Mouse (Mus musculus): ENCODE measurements around the gene Tgtp2. TPM values are rescaled to one million over a fixed set of nuclear protein-coding genes. Genes with fewer than 3 reads are reported as not detected.

Gene Tgtp2
- total RNA-seq (2017) = 190 and 320 TPM in 2 replicates

- peak; percentile 24; the same call in 1 of the 2 replicates for ATAC-seq (replicated peaks; ENCODE audit: low read depth, poor library complexity, severe bottlenecking)
These were observed at the start of gene Tgtp2 for GRCm38 (mm10) chr11:49063713-49064469. Gene Tgtp2 (minus strand): TSS chr11:49064206.

GRCm38 (mm10) chr11:49112624-49113219, 48.7 kb upstream of the Tgtp2 start:
- no peak for ATAC-seq (replicated peaks; ENCODE audit: low read depth, poor library complexity, severe bottlenecking)

- ATAC-seq (replicated peaks; ENCODE audit: low read depth, poor library complexity, severe bottlenecking) = no peak
These were observed 47.0 kb upstream of the Tgtp2 start for GRCm38 (mm10) chr11:49111000-49111399.

- peak; percentile 72 for ATAC-seq (replicated peaks; ENCODE audit: low read depth, poor library complexity, severe bottlenecking)
These were observed 44.8 kb upstream of the Tgtp2 start for GRCm38 (mm10) chr11:49108833-49109232.

GRCm38 (mm10) chr11:49107650-49108537, 43.9 kb upstream of the Tgtp2 start:
- ATAC-seq (replicated peaks; ENCODE audit: low read depth, poor library complexity, severe bottlenecking) = no peak

GRCm38 (mm10) chr11:49105752-49106151, 41.7 kb upstream of the Tgtp2 start:
- no peak for ATAC-seq (replicated peaks; ENCODE audit: low read depth, poor library complexity, severe bottlenecking)

GRCm38 (mm10) chr11:49103047-49103693, 39.2 kb upstream of the Tgtp2 start:
- ATAC-seq (replicated peaks; ENCODE audit: low read depth, poor library complexity, severe bottlenecking) = peak; percentile 69

GRCm38 (mm10) chr11:49101500-49101899, 37.5 kb upstream of the Tgtp2 start:
- ATAC-seq (replicated peaks; ENCODE audit: low read depth, poor library complexity, severe bottlenecking) = peak; percentile 67

- peak; percentile 58 for ATAC-seq (replicated peaks; ENCODE audit: low read depth, poor library complexity, severe bottlenecking)
These were observed 36.4 kb upstream of the Tgtp2 start for GRCm38 (mm10) chr11:49100409-49100808.

- ATAC-seq (replicated peaks; ENCODE audit: low read depth, poor library complexity, severe bottlenecking) = no peak
These were observed 31.4 kb upstream of the Tgtp2 start for GRCm38 (mm10) chr11:49095367-49095766.

GRCm38 (mm10) chr11:49093861-49094660, 30.1 kb upstream of the Tgtp2 start:
- ATAC-seq (replicated peaks; ENCODE audit: low read depth, poor library complexity, severe bottlenecking) = no peak

GRCm38 (mm10) chr11:49092786-49093185, 28.8 kb upstream of the Tgtp2 start:
- ATAC-seq (replicated peaks; ENCODE audit: low read depth, poor library complexity, severe bottlenecking) = peak; percentile 51

- ATAC-seq (replicated peaks; ENCODE audit: low read depth, poor library complexity, severe bottlenecking) = no peak
These were observed 28.1 kb upstream of the Tgtp2 start for GRCm38 (mm10) chr11:49092053-49092586.

- ATAC-seq (replicated peaks; ENCODE audit: low read depth, poor library complexity, severe bottlenecking) = no peak
These were observed 27.2 kb upstream of the Tgtp2 start for GRCm38 (mm10) chr11:49091171-49091570.

- ATAC-seq (replicated peaks; ENCODE audit: low read depth, poor library complexity, severe bottlenecking) = no peak
These were observed 26.5 kb upstream of the Tgtp2 start for GRCm38 (mm10) chr11:49090551-49090950.

GRCm38 (mm10) chr11:49089735-49090507, 25.9 kb upstream of the Tgtp2 start:
- ATAC-seq (replicated peaks; ENCODE audit: low read depth, poor library complexity, severe bottlenecking) = no peak

GRCm38 (mm10) chr11:49088990-49089652, 25.1 kb upstream of the Tgtp2 start:
- no peak for ATAC-seq (replicated peaks; ENCODE audit: low read depth, poor library complexity, severe bottlenecking)
